Mouse (Mus musculus): ENCODE data around the gene Rai14. TPM values are rescaled to one million over a fixed set of nuclear protein-coding genes. Genes with fewer than 3 reads are reported as not detected.

Rai14 gene
- polyA plus RNA-seq, 2 experiments from 2014 or later, result 0.47 to 1.2 TPM

- ATAC-seq, result no peak
Observed at GRCm38 (mm10) chr15:10688686-10689085, 25.7 kb downstream of the Rai14 start.

GRCm38 (mm10) chr15:10687365-10687764, 27.1 kb downstream of the Rai14 start:
- ATAC-seq, result no peak

GRCm38 (mm10) chr15:10685692-10686430, 28.6 kb downstream of the Rai14 start:
- no peak for ATAC-seq

- ATAC-seq, result no peak
Observed at GRCm38 (mm10) chr15:10683687-10684203, 30.7 kb downstream of the Rai14 start.

GRCm38 (mm10) chr15:10680514-10680913, 33.9 kb downstream of the Rai14 start:
- ATAC-seq, result no peak

GRCm38 (mm10) chr15:10679571-10679970, 34.9 kb downstream of the Rai14 start:
- no peak for ATAC-seq

- no peak for ATAC-seq
Observed at GRCm38 (mm10) chr15:10675801-10676200, 38.6 kb downstream of the Rai14 start.

- no peak for ATAC-seq
Observed at GRCm38 (mm10) chr15:10672880-10673279, 41.5 kb downstream of the Rai14 start.

- no peak for ATAC-seq
Observed at GRCm38 (mm10) chr15:10671868-10672267, 42.6 kb downstream of the Rai14 start.

GRCm38 (mm10) chr15:10670107-10670506, 44.3 kb downstream of the Rai14 start:
- no peak for ATAC-seq

- no peak for ATAC-seq
Observed at GRCm38 (mm10) chr15:10668120-10668900, 46.1 kb downstream of the Rai14 start.

GRCm38 (mm10) chr15:10665816-10666215, 48.6 kb downstream of the Rai14 start:
- no peak for ATAC-seq

GRCm38 (mm10) chr15:10664529-10664898, 49.9 kb downstream of the Rai14 start:
- ATAC-seq, result no peak

- no peak for ATAC-seq
Observed at GRCm38 (mm10) chr15:10663793-10664528, 50.5 kb downstream of the Rai14 start.

- no peak for ATAC-seq
Observed at GRCm38 (mm10) chr15:10661961-10662606, 52.3 kb downstream of the Rai14 start.

GRCm38 (mm10) chr15:10658803-10659202, 55.6 kb downstream of the Rai14 start:
- no peak for ATAC-seq

- ATAC-seq, result no peak
Observed at GRCm38 (mm10) chr15:10656146-10656545, 58.3 kb downstream of the Rai14 start.

GRCm38 (mm10) chr15:10655151-10655905, 59.1 kb downstream of the Rai14 start:
- no peak for ATAC-seq

GRCm38 (mm10) chr15:10654696-10655095, 59.7 kb downstream of the Rai14 start:
- no peak for ATAC-seq

- no peak for ATAC-seq
Observed at GRCm38 (mm10) chr15:10652931-10653475, 61.4 kb downstream of the Rai14 start.

- no peak for ATAC-seq
Observed at GRCm38 (mm10) chr15:10648372-10649109, 65.9 kb downstream of the Rai14 start.

Measured in CD4-positive, CD25-positive, alpha-beta regulatory T cell, adult 4 months (primary cell).